Mouse (Mus musculus) neural tube, embryonic 13.5 days (tissue): ENCODE measurements around the gene Ahnak2. TPM values are rescaled to one million over a fixed set of nuclear protein-coding genes. Genes with fewer than 3 reads are reported as not detected.
"Not testable (repeated sequence)": the region's sequence is repeated elsewhere in the genome, so short reads cannot be mapped to it uniquely, and the experiment has no call there.

Experiments
- ATAC-seq: fragments of 200-750 bp; cut with Nextera tagmentation; 2 replicates; pipeline ENCODE4 v1.8.0; 2017; ENCODE audit warnings: low read depth, mild to moderate bottlenecking, moderate TSS enrichment, moderate library complexity
- H3K27ac ChIP-seq: fragments of 300-500 bp; sonication (generic); replicated peaks from 2 replicates; pipeline ENCODE4 v1.5.1; 2015; ENCODE audit warnings: moderate library complexity, mild to moderate bottlenecking, inconsistent platforms
- H3K27me3 ChIP-seq: fragments of 300-500 bp; sonication (generic); 2 replicates; pipeline ENCODE4 v1.6.1; 2015; ENCODE audit warnings: mild to moderate bottlenecking, inconsistent platforms
- H3K36me3 ChIP-seq: fragments of 300-500 bp; sonication (generic); 2 replicates; pipeline ENCODE4 v1.6.1; 2015; ENCODE audit warnings: mild to moderate bottlenecking, inconsistent platforms
- H3K4me1 ChIP-seq: fragments of 300-500 bp; sonication (generic); replicated peaks from 2 replicates; pipeline ENCODE4 v1.6.1; 2015; ENCODE audit warnings: inconsistent platforms
- H3K4me2 ChIP-seq: fragments of 300-500 bp; sonication (generic); 2 replicates; pipeline ENCODE4 v1.6.1; 2015; ENCODE audit warnings: inconsistent platforms, mild to moderate bottlenecking, moderate library complexity
- H3K4me3 ChIP-seq: fragments of 300-500 bp; sonication (generic); 2 replicates; pipeline ENCODE4 v1.5.1; 2015; ENCODE audit warnings: mild to moderate bottlenecking, inconsistent platforms
- H3K9ac ChIP-seq: fragments of 300-500 bp; sonication (generic); 2 replicates; pipeline ENCODE4 v1.6.1; 2015; ENCODE audit warnings: moderate library complexity, mild to moderate bottlenecking, inconsistent platforms
- H3K9me3 ChIP-seq: fragments of 300-500 bp; sonication (generic); 2 replicates; pipeline ENCODE4 v1.6.1; 2016; ENCODE audit warnings: inconsistent platforms
- WGBS: fragments of 180-500 bp; shearing (Covaris S2); methylation state at CpG from one replicate; pipeline ENCODE4 v1.1.7; 2015; 5-methylcytosine and 5-hydroxymethylcytosine counted together
- polyA plus RNA-seq: library from polyadenylated mRNA; unstranded; fragments of >200 nt; fragmentation: Nextera tagmentation; extraction: Ambion mirVana; gene quantifications from 2 replicates; pipeline ENCODE4 v1.2.1, GENCODE M21; 2015

The Ahnak2 gene
- polyA plus RNA-seq, 1 experiment from 2014 or later, result 2.8 TPM

DNA sequence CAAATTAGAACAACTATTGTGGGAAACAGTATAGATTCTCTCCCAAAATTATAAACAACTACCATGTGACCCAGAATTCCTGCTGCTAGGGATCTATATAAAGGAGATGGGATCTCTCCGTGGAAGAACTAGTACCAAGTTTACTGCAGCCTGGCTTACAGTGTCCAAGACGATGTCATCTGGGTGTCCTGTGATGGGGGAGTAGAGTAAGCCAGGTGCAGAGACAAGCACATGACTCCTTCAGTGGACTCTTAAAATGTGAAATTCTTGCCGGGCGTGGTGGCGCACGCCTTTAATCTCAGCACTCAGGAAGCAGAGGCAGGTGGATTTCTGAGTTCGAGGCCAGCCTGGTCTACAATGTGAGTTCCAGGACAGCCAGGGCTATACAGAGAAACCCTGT is 14.4 kb upstream of the Ahnak2 start:
- not testable (repeated sequence) for H3K9me3 ChIP-seq, H3K27ac ChIP-seq, H3K27me3 ChIP-seq, H3K9ac ChIP-seq, H3K4me1 ChIP-seq, ATAC-seq, H3K4me3 ChIP-seq, H3K4me2 ChIP-seq
- peaks cover 88% of the 10 kb centered on the region for H3K36me3 ChIP-seq
- 81% methylated on average over 7 of the region's 7 CpGs for WGBS

DNA sequence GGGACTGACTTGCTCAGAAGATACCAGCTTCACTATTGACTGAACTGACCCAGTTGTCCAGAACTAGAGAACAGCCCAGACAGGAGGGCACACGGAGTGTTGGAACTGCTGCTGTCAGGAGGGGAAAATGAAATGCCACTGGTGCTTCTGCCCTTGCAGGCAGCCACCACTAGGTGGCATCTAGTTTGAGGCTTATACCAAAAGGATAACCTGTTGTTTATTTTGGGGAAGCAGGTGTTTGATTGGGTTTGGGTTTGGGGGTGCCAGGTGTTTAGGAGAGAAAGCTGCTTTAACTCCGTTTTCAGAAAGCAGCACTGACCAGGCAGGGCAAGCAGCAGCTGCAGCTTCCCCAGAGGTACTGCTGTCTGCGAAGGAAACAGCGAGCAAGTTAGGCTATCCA is 13.8 kb upstream of the Ahnak2 start:
- Histone ChIP-seq H3K36me3 (peaks cover 82% of the 10 kb centered on the region), H3K27me3 (no peaks in the 10 kb centered on the region), H3K4me3 (no peak overlapping the region), H3K9ac (no peak overlapping the region), H3K27ac (no peak overlapping the region), H3K4me1 (no peaks in the 10 kb centered on the region), H3K9me3 (no peaks in the 10 kb centered on the region), H3K4me2 (no peak overlapping the region)
- no peak for ATAC-seq
- WGBS, result 51% methylated on average over 4 of the region's 4 CpGs

DNA sequence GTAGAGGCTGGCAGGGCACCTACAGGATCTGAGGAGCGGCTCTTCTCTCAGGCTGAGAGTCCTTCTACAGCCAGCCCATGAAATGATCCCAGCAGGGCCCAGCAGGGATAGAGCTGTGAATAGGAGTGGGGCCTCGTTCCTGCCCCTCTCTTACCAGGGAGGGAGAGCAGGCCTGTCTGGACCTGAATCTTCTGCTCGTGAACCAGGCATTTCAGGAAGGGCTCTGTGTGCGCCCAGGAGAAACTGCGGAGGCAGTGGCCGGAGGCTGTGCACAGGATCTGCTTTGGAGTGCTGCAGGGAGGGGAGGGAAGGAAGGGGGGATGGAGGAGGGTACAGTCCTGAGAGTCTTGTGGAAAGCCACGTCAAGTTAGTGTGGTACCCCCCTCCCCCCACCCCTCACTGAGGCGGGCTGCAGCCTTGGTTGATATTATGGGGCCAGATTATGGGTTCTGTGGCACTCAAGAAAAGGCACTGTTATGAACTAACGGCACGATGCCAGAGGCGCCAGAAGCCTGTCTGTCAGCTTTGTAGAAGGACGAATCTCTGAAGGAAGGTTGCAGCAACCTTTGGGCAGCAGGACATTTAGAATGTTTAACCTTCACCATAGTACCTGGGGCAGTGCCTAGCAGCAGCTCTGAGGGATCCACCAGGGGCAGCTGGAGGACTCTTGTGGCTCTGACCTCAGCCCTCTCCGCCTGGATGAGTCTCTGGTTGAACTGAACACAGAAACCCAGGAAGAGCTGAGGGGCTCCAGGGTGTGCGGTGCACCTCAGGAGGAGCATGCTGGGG is 12.4 kb upstream of the Ahnak2 start:
- peaks cover 11% of the 10 kb centered on the region for H3K4me1 ChIP-seq
- H3K27me3 ChIP-seq, result no peaks in the 10 kb centered on the region
- no peaks in the 10 kb centered on the region for H3K9me3 ChIP-seq
- ATAC-seq, result no peak
- H3K4me2 ChIP-seq, result no peak overlapping the region
- H3K4me3 ChIP-seq, result no peak overlapping the region
- 81% methylated on average over 14 of the region's 14 CpGs for WGBS
- no peak overlapping the region for H3K27ac ChIP-seq
- H3K9ac ChIP-seq, result no peak overlapping the region
- peaks cover 71% of the 10 kb centered on the region for H3K36me3 ChIP-seq

DNA sequence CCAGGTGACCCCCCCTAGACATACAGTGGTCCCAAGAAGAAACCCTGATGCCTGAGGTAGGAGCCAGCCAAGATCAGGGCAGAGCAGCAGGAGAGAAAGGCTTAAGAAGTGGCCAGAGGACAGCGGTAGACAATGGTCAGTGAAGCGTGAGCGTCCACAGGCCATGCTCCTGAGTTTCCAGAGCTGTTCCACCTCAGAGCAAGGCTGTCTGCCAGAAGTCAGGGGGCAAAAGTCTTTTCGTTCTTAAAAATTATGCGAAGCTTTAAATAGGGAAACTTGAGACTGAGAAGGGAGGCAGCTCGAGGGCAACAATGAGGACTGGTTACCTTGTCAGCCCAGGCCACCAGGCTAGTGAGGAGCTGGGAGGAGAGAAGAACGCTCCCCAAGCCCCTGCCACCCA is 10.9 kb upstream of the Ahnak2 start:
- no peak overlapping the region for H3K9ac ChIP-seq
- H3K27ac ChIP-seq, result no peak overlapping the region
- WGBS, result 88% methylated on average over 7 of the region's 7 CpGs
- ATAC-seq, result no peak
- no peak overlapping the region for H3K4me2 ChIP-seq
- no peak overlapping the region for H3K4me3 ChIP-seq
- peaks cover 22% of the 10 kb centered on the region for H3K4me1 ChIP-seq
- H3K9me3 ChIP-seq, result no peaks in the 10 kb centered on the region
- H3K27me3 ChIP-seq, result no peaks in the 10 kb centered on the region
- peaks cover 56% of the 10 kb centered on the region for H3K36me3 ChIP-seq

DNA sequence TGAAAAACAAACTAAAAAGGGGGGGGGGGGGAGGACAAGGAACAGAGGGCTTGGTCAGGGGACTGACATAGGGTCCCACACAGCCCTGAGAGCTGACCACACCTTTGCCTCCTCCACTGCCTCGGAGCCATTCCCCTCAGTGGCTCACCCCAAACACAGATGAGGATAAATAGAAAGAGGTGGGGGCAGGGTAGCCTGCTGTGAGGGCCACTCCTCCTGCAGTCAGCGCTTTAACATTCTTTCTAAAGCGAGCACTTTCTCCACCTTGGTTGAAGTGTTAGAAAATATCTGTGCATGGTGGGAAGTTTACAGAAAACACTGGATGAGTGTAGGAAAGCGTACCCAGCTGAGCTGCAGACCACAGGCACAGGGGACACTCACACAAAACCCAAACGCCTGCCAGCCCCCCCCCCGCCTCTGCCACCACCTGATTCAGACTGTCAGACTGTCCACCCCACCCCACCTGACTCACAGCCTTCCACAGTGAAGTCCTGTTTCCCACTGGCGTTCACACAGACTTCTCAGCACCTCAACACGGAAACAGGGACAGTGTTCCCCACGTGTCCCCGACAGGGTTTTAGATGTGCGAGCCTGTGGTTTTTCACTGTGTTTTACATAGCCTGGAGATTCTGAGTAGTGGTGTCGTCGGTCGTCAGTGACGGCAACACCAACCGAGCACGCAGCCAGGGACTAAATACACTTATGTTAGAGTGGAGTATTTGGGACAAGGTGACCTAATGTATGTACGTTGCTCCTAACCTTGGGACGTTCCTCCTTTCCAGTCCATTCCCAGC is 7.8 kb upstream of the Ahnak2 start:
- Histone ChIP-seq H3K36me3 (peaks cover 32% of the 10 kb centered on the region), H3K9me3 (no peaks in the 10 kb centered on the region), H3K4me1 (peaks cover 27% of the 10 kb centered on the region), H3K4me2 (peak overlapping the region; percentile 98), H3K4me3 (peak overlapping the region; percentile 64; the same call in 1 of the 2 replicates), H3K27me3 (peaks cover 10% of the 10 kb centered on the region; the same call in 1 of the 2 replicates), H3K9ac (0 out of 2 replicates have a peak overlapping the region, but pooled peaks have one; percentile 78), H3K27ac (no peak overlapping the region)
- ATAC-seq, result no peak
- 69% methylated on average over 19 of the region's 19 CpGs for WGBS

DNA sequence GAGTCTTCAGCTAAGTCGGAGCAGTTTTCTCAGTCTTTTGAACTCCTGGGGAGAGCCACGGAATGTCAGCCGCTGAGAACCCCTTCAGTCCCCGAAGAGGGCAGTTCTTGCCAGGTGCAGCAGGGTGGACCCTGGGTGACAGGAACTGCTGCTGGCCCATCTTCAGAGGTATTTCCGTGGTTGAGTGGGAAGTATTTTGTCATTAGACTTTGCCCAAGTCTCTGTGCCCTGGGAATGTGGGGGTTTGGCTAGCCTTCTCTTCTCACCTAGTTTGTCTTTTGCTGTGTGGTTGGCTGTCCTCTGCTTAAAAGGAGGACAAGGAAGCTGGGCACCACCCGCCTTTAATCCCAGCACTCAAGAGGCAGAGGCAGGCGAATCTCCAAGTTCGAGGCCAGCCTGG is 7.2 kb upstream of the Ahnak2 start:
- H3K9me3 ChIP-seq, result no peaks in the 10 kb centered on the region
- H3K4me3 ChIP-seq, result peak overlapping the region; percentile 64
- H3K36me3 ChIP-seq, result peaks cover 26% of the 10 kb centered on the region
- H3K27ac ChIP-seq, result peak overlapping the region; percentile 64; the same call in 1 of the 2 replicates
- peak overlapping the region; percentile 98 for H3K4me2 ChIP-seq
- H3K4me1 ChIP-seq, result peaks cover 27% of the 10 kb centered on the region
- peaks cover 10% of the 10 kb centered on the region; the same call in 1 of the 2 replicates for H3K27me3 ChIP-seq
- no peak for ATAC-seq
- peak overlapping the region; percentile 78 for H3K9ac ChIP-seq
- 23% methylated on average over 8 of the region's 8 CpGs for WGBS

DNA sequence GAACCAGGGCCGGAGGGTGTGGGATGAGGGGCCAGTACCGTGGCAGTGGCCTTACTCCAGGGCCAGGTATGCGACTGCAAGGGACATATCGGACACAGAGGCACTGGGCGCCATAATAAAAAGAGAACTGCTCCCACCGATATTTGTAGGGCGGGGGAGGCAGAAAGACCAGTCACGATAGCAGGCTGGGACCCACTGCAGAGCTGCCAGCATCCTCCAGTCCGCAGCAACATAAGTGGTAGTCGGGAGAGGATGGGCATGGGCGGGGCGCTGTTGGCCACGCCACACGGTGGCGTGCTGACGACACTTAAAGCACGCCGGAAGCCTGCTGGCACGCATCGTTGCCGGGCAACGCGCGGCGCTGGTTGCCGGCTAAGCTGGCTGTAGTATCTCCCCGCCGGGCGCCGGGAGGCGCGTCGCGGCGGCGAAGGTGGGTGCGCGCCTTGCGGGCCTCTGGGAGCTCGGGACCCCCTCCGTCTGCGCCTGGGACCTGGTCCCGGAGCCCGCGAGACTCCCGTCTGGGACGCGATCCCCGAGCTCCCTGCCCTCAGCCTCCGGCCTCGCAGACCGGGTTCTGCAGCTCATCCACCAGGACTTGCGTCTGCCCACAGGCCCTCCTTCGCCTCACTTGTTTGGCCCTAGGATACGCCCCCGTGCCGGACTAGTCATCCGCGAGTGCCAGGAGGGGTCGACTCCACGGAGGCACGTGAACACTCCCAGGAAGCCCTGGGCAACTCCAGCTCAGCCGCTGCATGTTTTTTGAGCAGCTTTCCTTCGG is 6.3 kb upstream of the Ahnak2 start, which contains the start of gene Clba1:
Gene Clba1 (plus strand): TSS at position 351 of the 778 bp plus-strand sequence.
- Histone ChIP-seq H3K4me1 (peaks cover 27% of the 10 kb centered on the region), H3K27me3 (peaks cover 10% of the 10 kb centered on the region; the same call in 1 of the 2 replicates), H3K4me2 (peak within 1 kb of the TSS; percentile 98), H3K9me3 (no peaks in the 10 kb centered on the region), H3K4me3 (peak within 1 kb of the TSS; percentile 64), H3K36me3 (peaks cover 17% of the 10 kb centered on the region), H3K9ac (peak within 1 kb of the TSS; percentile 78), H3K27ac (peak within 1 kb of the TSS; percentile 85)
- peak; percentile 94 for ATAC-seq
- 2% methylated on average over 51 of the region's 64 CpGs for WGBS

DNA sequence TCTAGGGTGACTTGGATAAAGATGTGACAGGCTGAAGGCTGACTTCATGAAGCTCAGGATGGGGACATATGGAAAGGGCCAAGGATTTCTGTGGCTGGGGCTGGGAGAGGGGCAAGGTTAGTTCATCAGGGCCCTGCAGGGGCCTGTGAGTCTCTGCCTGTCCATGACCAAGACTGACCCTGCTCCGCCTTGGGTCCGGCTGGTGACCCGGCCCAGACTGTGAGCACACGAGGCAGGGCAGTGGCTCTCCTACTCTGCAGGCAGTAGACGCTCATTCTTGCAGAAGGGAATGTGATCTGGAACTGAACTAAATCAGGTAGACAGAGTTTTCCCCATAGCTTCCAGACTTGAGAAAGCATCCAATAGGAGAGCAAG is 5.7 kb upstream of the Ahnak2 start:
- H3K27me3 ChIP-seq, result peaks cover 14% of the 10 kb centered on the region
- ATAC-seq, result peak; percentile 38; the same call in 1 of the 2 replicates
- peak overlapping the region; percentile 64 for H3K4me3 ChIP-seq
- H3K27ac ChIP-seq, result peak overlapping the region; percentile 85
- 65% methylated on average over 5 of the region's 5 CpGs for WGBS
- peaks cover 11% of the 10 kb centered on the region for H3K36me3 ChIP-seq
- peak overlapping the region; percentile 78 for H3K9ac ChIP-seq
- peaks cover 27% of the 10 kb centered on the region for H3K4me1 ChIP-seq
- no peaks in the 10 kb centered on the region for H3K9me3 ChIP-seq
- H3K4me2 ChIP-seq, result peak overlapping the region; percentile 98

DNA sequence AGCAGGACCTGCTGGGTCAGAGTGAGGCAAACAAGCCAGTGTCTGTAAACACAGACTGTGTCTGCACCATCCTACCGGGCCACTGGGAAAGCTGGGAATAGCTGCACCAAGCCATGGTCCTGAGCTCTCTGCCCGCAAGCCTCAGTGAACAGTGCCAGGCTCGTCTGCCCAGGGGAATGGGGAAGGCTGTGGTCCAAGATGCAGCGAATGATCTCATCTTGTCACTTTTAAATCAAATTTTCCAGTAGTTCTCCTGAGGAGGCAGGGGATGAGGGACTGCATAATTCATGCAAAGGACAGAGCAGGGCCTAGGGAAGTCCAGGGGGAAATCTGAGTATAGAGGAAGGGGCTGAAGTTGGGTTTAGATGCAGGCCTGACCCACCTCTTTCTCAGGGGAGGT is 5.3 kb upstream of the Ahnak2 start:
- no peak for ATAC-seq
- H3K4me2 ChIP-seq, result peak overlapping the region; percentile 98; the same call in 1 of the 2 replicates
- peak overlapping the region; percentile 78 for H3K9ac ChIP-seq

DNA sequence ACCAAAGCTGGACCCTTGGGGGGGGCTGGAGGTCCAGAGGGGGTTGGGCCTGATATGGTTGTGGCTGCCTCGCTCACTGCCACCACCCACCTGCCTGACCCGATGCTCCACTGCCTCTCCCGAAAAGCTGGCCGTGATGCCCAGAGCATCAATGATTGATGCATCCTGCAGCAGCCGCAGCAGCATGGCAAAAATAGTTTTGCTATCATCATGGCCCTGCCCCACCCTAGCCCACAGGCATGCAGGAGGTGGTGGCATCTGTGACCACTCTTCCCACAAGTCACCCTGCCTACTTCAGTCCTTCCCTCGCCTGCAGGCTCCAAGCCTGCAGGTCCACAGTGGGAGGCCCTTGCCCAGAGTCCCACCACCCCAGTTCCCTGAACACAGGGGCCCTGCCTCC is 3.6 kb upstream of the Ahnak2 start:
- WGBS, result 73% methylated on average over 6 of the region's 6 CpGs
- no peak overlapping the region for H3K4me2 ChIP-seq
- H3K9ac ChIP-seq, result no peak overlapping the region
- peaks cover 42% of the 10 kb centered on the region for H3K4me1 ChIP-seq
- no peaks in the 10 kb centered on the region; the same call in 1 of the 2 replicates for H3K36me3 ChIP-seq
- H3K4me3 ChIP-seq, result no peak overlapping the region
- no peak overlapping the region for H3K27ac ChIP-seq
- no peaks in the 10 kb centered on the region for H3K9me3 ChIP-seq
- no peak for ATAC-seq
- H3K27me3 ChIP-seq, result peaks cover 31% of the 10 kb centered on the region

More for the DNA sequence above, 5.3 kb upstream of the Ahnak2 start:
- H3K27me3 ChIP-seq, result peaks cover 18% of the 10 kb centered on the region
- peaks cover 8% of the 10 kb centered on the region for H3K36me3 ChIP-seq
- WGBS, result 84% methylated on average over 4 of the region's 4 CpGs
- peak overlapping the region; percentile 85; the same call in 1 of the 2 replicates for H3K27ac ChIP-seq
- peaks cover 27% of the 10 kb centered on the region for H3K4me1 ChIP-seq
- no peaks in the 10 kb centered on the region for H3K9me3 ChIP-seq
- no peak overlapping the region for H3K4me3 ChIP-seq

DNA sequence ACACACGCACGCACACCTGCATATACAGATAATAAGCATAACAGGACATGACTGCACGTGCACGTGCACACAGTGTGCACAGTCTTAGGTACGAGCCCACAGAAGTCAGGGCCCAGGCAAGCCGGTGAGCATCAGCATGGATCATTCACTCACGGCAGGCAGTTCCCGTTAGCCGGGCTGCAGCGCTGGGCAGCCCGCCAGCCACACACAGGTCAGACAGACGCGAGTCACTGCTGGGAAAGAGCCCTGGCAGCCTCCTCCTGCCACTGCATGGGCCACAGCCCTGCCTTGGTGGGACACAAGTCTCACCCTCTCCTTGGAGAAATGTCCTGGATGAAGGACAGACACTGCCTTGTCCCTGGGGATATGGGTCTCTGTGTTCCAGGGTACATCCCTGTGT is 1.6 kb upstream of the Ahnak2 start:
- no peaks in the 10 kb centered on the region for H3K9me3 ChIP-seq
- H3K27me3 ChIP-seq, result peaks cover 50% of the 10 kb centered on the region

More for the DNA sequence above, 1.6 kb upstream of the Ahnak2 start:
- no peak overlapping the region for H3K4me3 ChIP-seq
- H3K4me2 ChIP-seq, result no peak overlapping the region
- no peak overlapping the region for H3K27ac ChIP-seq
- no peak overlapping the region for H3K9ac ChIP-seq
- no peak for ATAC-seq
- 48% methylated on average over 13 of the region's 13 CpGs for WGBS
- peaks cover 23% of the 10 kb centered on the region for H3K4me1 ChIP-seq
- no peaks in the 10 kb centered on the region for H3K36me3 ChIP-seq
